8 mouse cellular contexts compared by ENCODE assay signal in the genomic region with DNA sequence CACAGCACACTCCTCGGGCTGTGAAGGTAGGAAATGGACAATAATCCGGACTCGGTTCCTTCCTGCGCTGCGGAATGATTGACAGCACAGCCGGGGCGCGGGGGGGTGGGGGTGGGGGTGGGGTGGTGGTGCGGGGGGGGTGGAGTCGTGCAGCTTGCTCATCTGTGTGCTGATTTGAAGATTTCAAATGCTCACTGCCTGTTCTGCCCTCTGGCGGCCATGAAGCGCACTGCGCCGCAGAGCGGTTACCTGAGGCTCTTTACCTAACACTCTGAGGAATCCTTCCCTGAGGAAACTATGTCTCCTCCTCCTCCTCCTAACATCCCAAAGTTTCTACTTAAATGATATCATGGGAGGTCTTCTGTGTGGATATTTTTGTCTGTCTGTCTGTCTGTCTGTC. TPM values are rescaled to one million over a fixed set of nuclear protein-coding genes. Genes with fewer than 3 reads are reported as not detected.
DNase-seq lines count a peak whose midpoint lies in the region; ATAC-seq and TF ChIP-seq lines count a peak whose summit lies in the region.

No protein-coding gene starts in this region.

- no peak overlapping the region for H3K27ac ChIP-seq in ES-Bruce4 (ENCODE audit: insufficient read depth, low read length)
- no peak overlapping the region for H3K27ac ChIP-seq in embryonic facial prominence, embryonic 15.5 days (replicated peaks)
- no peak overlapping the region for H3K27ac ChIP-seq in hindbrain, embryonic 12.5 days
- no peak overlapping the region for H3K27ac ChIP-seq in left cerebral cortex, adult 2 months

- DNase-seq in adrenal gland, postnatal 25 days: peak; percentile 65
- peak; percentile 61 to 76 for DNase-seq in left cerebral cortex, adult 2 months (ENCODE audit: extremely low spot score in 1 of 2, low spot score in 2 of 2)
- DNase-seq in right cerebral cortex, postnatal 25 days: peak; percentile 56

- TF ChIP-seq EP300 in ES-Bruce4 (IDR thresholded peaks at IDR 0.05; ENCODE audit: insufficient read depth, low read depth, low read length): no peak

- peak overlapping the region; percentile 32 for H3K4me2 ChIP-seq in embryonic facial prominence, embryonic 15.5 days (replicated peaks)
- peak overlapping the region; percentile 40 for H3K4me2 ChIP-seq in hindbrain, embryonic 12.5 days (replicated peaks)

- ATAC-seq in embryonic facial prominence, embryonic 15.5 days (ENCODE audit: insufficient number of reproducible peaks, low FRiP score, low TSS enrichment, low read depth): no peak; the same call in 1 of the 2 replicates
- ATAC-seq in hindbrain, embryonic 12.5 days (ENCODE audit: low FRiP score): no peak
- ATAC-seq in activated CD4-positive, CD25-positive, alpha-beta regulatory T cell, adult 4 months: no peak

- H3K4me3 ChIP-seq in ES-Bruce4 (ENCODE audit: low read depth, low read length): peak overlapping the region; percentile 5; the same call in 1 of the 2 replicates
- no peak overlapping the region for H3K4me3 ChIP-seq in embryonic facial prominence, embryonic 15.5 days (replicated peaks)
- no peak overlapping the region for H3K4me3 ChIP-seq in hindbrain, embryonic 12.5 days
- no peak overlapping the region for H3K4me3 ChIP-seq in left cerebral cortex, adult 2 months
- peak overlapping the region; percentile 80 for H3K4me3 ChIP-seq in megakaryocyte, embryonic 14.5 days (replicated peaks)

- H3K27me3 ChIP-seq in ES-Bruce4 (ENCODE audit: control insufficient read depth, insufficient read depth, low read length, poor library complexity, severe bottlenecking): no peaks in the 10 kb centered on the region
- H3K27me3 ChIP-seq in embryonic facial prominence, embryonic 15.5 days: no peaks in the 10 kb centered on the region
- H3K27me3 ChIP-seq in hindbrain, embryonic 12.5 days: no peaks in the 10 kb centered on the region
- H3K27me3 ChIP-seq in megakaryocyte, embryonic 14.5 days (replicated peaks): no peaks in the 10 kb centered on the region

- H3K9ac ChIP-seq in ES-Bruce4 (ENCODE audit: low read depth, poor library complexity, severe bottlenecking): no peak overlapping the region
- no peak overlapping the region for H3K9ac ChIP-seq in embryonic facial prominence, embryonic 15.5 days
- no peak overlapping the region for H3K9ac ChIP-seq in hindbrain, embryonic 12.5 days

- no peak for TF ChIP-seq POLR2A in ES-Bruce4 (IDR thresholded peaks at IDR 0.05; ENCODE audit: insufficient read depth, low read length)

- 3% methylated on average over 15 of the region's 15 CpGs for WGBS in embryonic facial prominence, embryonic 15.5 days
- WGBS in hindbrain, embryonic 12.5 days: 5% methylated on average over 14 of the region's 15 CpGs

- no peaks in the 10 kb centered on the region for H3K9me3 ChIP-seq in ES-Bruce4 (replicated peaks; ENCODE audit: control insufficient read depth, insufficient read depth, low read length, poor library complexity, severe bottlenecking)
- no peaks in the 10 kb centered on the region for H3K9me3 ChIP-seq in embryonic facial prominence, embryonic 15.5 days (replicated peaks)
- no peaks in the 10 kb centered on the region for H3K9me3 ChIP-seq in hindbrain, embryonic 12.5 days (replicated peaks)
- peaks cover 17% of the 10 kb centered on the region; the same call in 1 of the 2 replicates for H3K9me3 ChIP-seq in megakaryocyte, embryonic 14.5 days

- no peaks in the 10 kb centered on the region for H3K4me1 ChIP-seq in ES-Bruce4 (ENCODE audit: control insufficient read depth, insufficient read depth, low read length)
- H3K4me1 ChIP-seq in embryonic facial prominence, embryonic 15.5 days: no peaks in the 10 kb centered on the region
- no peaks in the 10 kb centered on the region for H3K4me1 ChIP-seq in hindbrain, embryonic 12.5 days
- peaks cover 82% of the 10 kb centered on the region for H3K4me1 ChIP-seq in megakaryocyte, embryonic 14.5 days

- intact Hi-C loops in left cerebral cortex, adult 2 months (cut with DNase I): no loop called here

- no peaks in the 10 kb centered on the region for H3K36me3 ChIP-seq in ES-Bruce4 (ENCODE audit: control insufficient read depth, insufficient read depth, low read length, poor library complexity, severe bottlenecking)
- no peaks in the 10 kb centered on the region for H3K36me3 ChIP-seq in embryonic facial prominence, embryonic 15.5 days
- no peaks in the 10 kb centered on the region for H3K36me3 ChIP-seq in hindbrain, embryonic 12.5 days
- H3K36me3 ChIP-seq in megakaryocyte, embryonic 14.5 days (replicated peaks; ENCODE audit: low read length): no peaks in the 10 kb centered on the region

- TF ChIP-seq CTCF in ES-Bruce4 (IDR thresholded peaks at IDR 0.05; ENCODE audit: low read depth, low read length): peak; percentile 92
- peak; percentile 71 for TF ChIP-seq CTCF in left cerebral cortex, adult 2 months (IDR thresholded peaks at IDR 0.05)

RNA-seq across cellular contexts. Expression of gene Slc2a5, which starts 6.2 kb away (rescaled TPM):
- 2.2 TPM in 2 replicates for polyA plus RNA-seq in ES-Bruce4 (2011; ENCODE audit: insufficient read depth, insufficient read length, low read depth, missing spikeins)
- total RNA-seq in adrenal gland, postnatal 25 days (2021): 2.3 and 3.6 TPM in 2 replicates
- polyA plus RNA-seq in embryonic facial prominence, embryonic 15.5 days (2015; fragmentation: Nextera tagmentation; extraction: Ambion mirVana): 1.7 and 2.2 TPM in 2 replicates
- polyA plus RNA-seq in hindbrain, embryonic 12.5 days (2016; fragmentation: Nextera tagmentation; extraction: Ambion mirVana): 1.7 and 2.1 TPM in 2 replicates
- 1 to 10 TPM; 4.5 to 4.7 TPM for total RNA-seq in left cerebral cortex, adult 2 months (2021)
- polyA plus RNA-seq in megakaryocyte, embryonic 14.5 days (2012; ENCODE audit: insufficient read depth, low replicate concordance): 0.15 TPM in 1 of 2 replicates, not detected in the other
- polyA plus RNA-seq in activated CD4-positive, CD25-positive, alpha-beta regulatory T cell, adult 4 months (2017; shearing (Covaris generic)): not detected

RNA-seq across cellular contexts. Expression of gene Gpr157, which starts 25.7 kb away (rescaled TPM):
- 2.2 and 2.7 TPM in 2 replicates for polyA plus RNA-seq in ES-Bruce4 (2011; ENCODE audit: insufficient read depth, insufficient read length, low read depth, missing spikeins)
- total RNA-seq in adrenal gland, postnatal 25 days (2021): 1.1 and 1.7 TPM in 2 replicates
- 1.5 and 1.7 TPM in 2 replicates for polyA plus RNA-seq in embryonic facial prominence, embryonic 15.5 days (2015; fragmentation: Nextera tagmentation; extraction: Ambion mirVana)
- 0.68 TPM in 2 replicates for polyA plus RNA-seq in hindbrain, embryonic 12.5 days (2016; fragmentation: Nextera tagmentation; extraction: Ambion mirVana)
- 1 to 10 TPM; 1.5 TPM for total RNA-seq in left cerebral cortex, adult 2 months (2021)
- polyA plus RNA-seq in megakaryocyte, embryonic 14.5 days (2012; ENCODE audit: insufficient read depth, low replicate concordance): 1.1 and 1.9 TPM in 2 replicates
- under 1 TPM; 0.33 to 0.42 TPM for polyA plus RNA-seq in activated CD4-positive, CD25-positive, alpha-beta regulatory T cell, adult 4 months (2017; shearing (Covaris generic))

RNA-seq across cellular contexts. Expression of gene Slc2a7, which starts 35.9 kb away (rescaled TPM):
- polyA plus RNA-seq in ES-Bruce4 (2011; ENCODE audit: insufficient read depth, insufficient read length, low read depth, missing spikeins): not detected in 2 replicates
- total RNA-seq in adrenal gland, postnatal 25 days (2021): not detected in 2 replicates
- not detected in 2 replicates for polyA plus RNA-seq in embryonic facial prominence, embryonic 15.5 days (2015; fragmentation: Nextera tagmentation; extraction: Ambion mirVana)
- not detected in 2 replicates for polyA plus RNA-seq in hindbrain, embryonic 12.5 days (2016; fragmentation: Nextera tagmentation; extraction: Ambion mirVana)
- not detected for total RNA-seq in left cerebral cortex, adult 2 months (2021)
- polyA plus RNA-seq in megakaryocyte, embryonic 14.5 days (2012; ENCODE audit: insufficient read depth, low replicate concordance): not detected in 2 replicates
- polyA plus RNA-seq in activated CD4-positive, CD25-positive, alpha-beta regulatory T cell, adult 4 months (2017; shearing (Covaris generic)): not detected

Comparison
In these comparisons a context has a peak if more than half of its experiments do, and no peak if none do; other contexts are left out.
1. H3K4me3 ChIP-seq: peak in ES-Bruce4 (single experiment) and megakaryocyte, embryonic 14.5 days (single experiment); none in embryonic facial prominence, embryonic 15.5 days (single experiment), hindbrain, embryonic 12.5 days (single experiment) and left cerebral cortex, adult 2 months (single experiment).
2. Peak in every context shown above with its lines, with median percentiles within 50 percentile points of each other: DNase-seq.